Mouse (Mus musculus): ENCODE results near the gene Ifrd1. TPM values are rescaled to one million over a fixed set of nuclear protein-coding genes. Genes with fewer than 3 reads are reported as not detected.

Gene Ifrd1
- 72.1 and 79.5 TPM in 2 replicates for polyA plus RNA-seq (2021; fragmentation: Nextera tagmentation)
- long read RNA-seq, experiment 1, transcript Ifrd1-201 (12 exons, 3,378 nt): major isoform, 91 of 114 reads
- long read RNA-seq, experiment 1, partial matches to known transcripts: 15 of 114 reads
- long read RNA-seq, experiment 1, other reads (novel, unspliced or antisense): 8 of 114 reads
- long read RNA-seq, experiment 2, transcript Ifrd1-201 (12 exons, 3,378 nt): major isoform, 254 of 268 reads
- long read RNA-seq, experiment 2, partial matches to known transcripts: 5 of 268 reads
- long read RNA-seq, experiment 2, other reads (novel, unspliced or antisense): 8 of 268 reads

DNA sequence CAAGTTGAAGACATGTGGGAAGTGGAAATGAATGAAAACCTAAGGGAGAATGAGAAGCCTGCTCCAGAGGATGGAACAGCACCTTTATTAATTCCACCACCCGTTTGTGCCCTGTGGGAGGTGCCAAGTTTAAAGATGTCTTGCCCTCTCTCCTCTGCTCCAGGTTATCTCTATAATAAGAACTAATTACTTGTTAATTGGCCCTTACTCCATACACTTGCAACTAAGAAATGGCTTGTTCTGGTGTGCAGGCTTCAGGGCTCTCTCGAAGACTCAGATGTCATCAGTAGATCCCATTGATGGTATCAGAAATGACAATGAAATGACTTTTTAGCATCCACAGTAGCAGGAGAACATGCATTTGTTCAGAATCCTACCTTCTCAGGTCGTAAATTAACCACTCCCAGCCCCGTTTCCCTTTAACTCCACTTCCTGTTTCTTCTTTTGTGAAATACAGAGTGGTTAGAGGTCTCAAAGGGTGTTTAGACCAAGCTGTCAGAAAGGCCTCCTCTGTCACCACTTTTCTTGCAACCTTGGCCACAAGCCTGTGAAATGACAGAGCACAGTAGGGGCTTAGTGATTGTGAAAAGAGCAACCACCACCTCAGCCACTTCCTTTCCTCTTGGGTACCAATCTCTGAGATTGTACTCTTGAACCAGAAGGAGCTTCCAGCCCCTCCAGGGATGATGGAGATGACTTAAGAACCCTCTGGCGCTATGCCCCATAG is at the start of gene Ifrd1:
TSS of gene Ifrd1 (minus strand) at position 51 of the 727 bp plus-strand sequence.

DNA sequence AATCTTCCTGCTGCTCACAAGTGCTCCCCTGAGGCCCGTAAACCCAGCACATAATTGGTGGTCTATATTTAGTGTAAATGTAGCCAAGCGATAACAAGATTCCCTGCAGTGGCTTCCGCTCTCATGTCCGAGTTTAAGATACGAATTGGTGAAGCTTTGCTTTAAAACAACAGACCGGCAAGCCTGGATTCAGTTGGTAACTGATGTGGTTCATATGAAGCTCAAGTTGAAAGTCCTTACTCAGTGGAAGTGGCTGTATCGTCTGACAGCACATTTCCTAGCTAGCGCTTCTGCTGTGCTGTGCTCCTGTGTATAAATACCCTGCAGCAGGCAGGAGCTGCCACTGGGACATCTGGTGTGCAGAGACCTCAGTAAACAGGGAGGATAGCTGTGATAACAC is 49.0 kb downstream of the Ifrd1 start, which contains the start of gene Lsmem1:
TSS of gene Lsmem1 (minus strand) at position 189 of the 400 bp plus-strand sequence.

Small RNA genes within 50 kb of the gene (microRNA-seq; reads per million reads assigned to microRNA genes)
- not detected for gene Mir1938

Other genes starting within 250 kb of the Ifrd1 start
- 35.1 and 42.5 TPM in 2 replicates for gene Arl4a, start 210.5 kb downstream of the Ifrd1 start, polyA plus RNA-seq (2021; fragmentation: Nextera tagmentation)
- gene Scin, start 114.3 kb downstream of the Ifrd1 start, polyA plus RNA-seq (2021; fragmentation: Nextera tagmentation): 0.19 and 0.36 TPM in 2 replicates
- 0.15 and 0.23 TPM in 2 replicates for gene Lsmem1, start 49.0 kb downstream of the Ifrd1 start, polyA plus RNA-seq (2021; fragmentation: Nextera tagmentation)
- 27.4 and 27.6 TPM in 2 replicates for gene Zfp277, start 197.4 kb upstream of the Ifrd1 start, polyA plus RNA-seq (2021; fragmentation: Nextera tagmentation)
- gene Dock4, start 197.4 kb upstream of the Ifrd1 start, polyA plus RNA-seq (2021; fragmentation: Nextera tagmentation): 30.4 and 33.8 TPM in 2 replicates